Mouse (Mus musculus) gonadal fat pad, adult 2 months (tissue): ENCODE data around the gene Rbfox1. TPM values are rescaled to one million over a fixed set of nuclear protein-coding genes. Genes with fewer than 3 reads are reported as not detected.

ENCODE experiments used
- DNase-seq: peaks from one replicate; pipeline ENCODE4 v3.0.0-alpha.2; 2012; ENCODE audit warnings: low read depth
- polyA plus RNA-seq: library from polyadenylated mRNA; depleted of rRNA; stranded (reverse); fragments of >200 nt; gene quantifications from 2 replicates; pipeline ENCODE4 v1.2.3, GENCODE M21; 2012

Gene Rbfox1
- polyA plus RNA-seq, 1 experiment: 0.72 TPM

- no peak for DNase-seq
These were observed 1261.3 kb downstream of the Rbfox1 start for GRCm38 (mm10) chr16:7146454-7146853.

DNA sequence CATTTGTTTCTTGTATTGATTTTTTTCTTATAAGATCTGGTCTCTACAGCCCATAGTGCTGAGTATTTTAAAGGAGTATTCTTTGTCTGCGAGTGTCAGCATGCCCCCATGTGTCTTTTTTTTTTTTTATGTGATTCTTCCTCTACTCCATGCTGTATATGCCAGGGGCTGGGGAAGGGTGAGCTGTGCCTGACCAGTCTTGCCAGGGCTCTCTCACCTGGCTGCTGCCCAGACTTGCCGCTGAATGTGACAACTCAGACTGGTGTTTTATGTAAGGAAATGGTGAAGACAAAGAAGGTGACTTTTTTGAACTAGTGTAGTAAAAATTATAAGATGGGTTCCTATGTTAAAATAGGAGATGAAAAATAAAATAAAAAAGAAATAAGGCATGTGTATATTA is 1262.7 kb downstream of the Rbfox1 start:
- no peak for DNase-seq

GRCm38 (mm10) chr16:7149106-7149899 is 1264.1 kb downstream of the Rbfox1 start:
- DNase-seq: peak; percentile 30

DNA sequence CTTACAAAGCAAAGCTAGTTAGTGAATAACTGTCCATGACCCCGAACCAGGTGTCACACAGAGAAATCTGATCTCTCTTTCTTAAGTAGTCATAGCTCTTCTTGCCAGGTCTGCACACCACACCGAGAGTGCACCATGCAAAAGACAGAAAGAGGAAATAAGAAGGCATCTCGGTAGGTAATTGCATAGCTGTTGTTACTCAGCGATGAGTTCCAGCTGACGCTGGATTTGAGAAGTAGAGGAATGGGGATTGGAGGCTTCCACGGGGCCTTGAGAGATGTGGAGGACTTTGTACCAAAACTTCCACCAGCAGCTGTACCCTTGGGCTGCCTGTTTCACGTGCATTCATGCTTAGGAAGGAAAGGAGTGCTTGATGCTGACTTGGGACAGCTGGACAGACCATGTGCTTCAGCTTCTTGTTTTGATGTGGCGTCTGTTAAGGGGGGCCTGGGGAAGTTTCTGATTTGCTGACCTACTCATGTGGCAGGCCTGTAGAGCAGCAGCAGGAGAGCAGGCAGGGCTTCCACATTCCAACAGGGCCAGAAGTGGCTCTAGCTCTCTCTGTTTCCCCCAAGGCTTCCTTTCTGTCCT is 1265.1 kb downstream of the Rbfox1 start:
- no peak for DNase-seq

- DNase-seq: no peak
These were observed 1267.2 kb downstream of the Rbfox1 start for GRCm38 (mm10) chr16:7152401-7152800.

- no peak for DNase-seq
These were observed 1269.5 kb downstream of the Rbfox1 start for GRCm38 (mm10) chr16:7154671-7155070.

- DNase-seq: no peak
These were observed 1274.0 kb downstream of the Rbfox1 start for GRCm38 (mm10) chr16:7158856-7159826.

- no peak for DNase-seq
These were observed 1274.7 kb downstream of the Rbfox1 start for GRCm38 (mm10) chr16:7159827-7160217.

GRCm38 (mm10) chr16:7162168-7162567 is 1277.0 kb downstream of the Rbfox1 start:
- DNase-seq: no peak

- DNase-seq: no peak
These were observed 1278.5 kb downstream of the Rbfox1 start for GRCm38 (mm10) chr16:7163688-7164087.

DNA sequence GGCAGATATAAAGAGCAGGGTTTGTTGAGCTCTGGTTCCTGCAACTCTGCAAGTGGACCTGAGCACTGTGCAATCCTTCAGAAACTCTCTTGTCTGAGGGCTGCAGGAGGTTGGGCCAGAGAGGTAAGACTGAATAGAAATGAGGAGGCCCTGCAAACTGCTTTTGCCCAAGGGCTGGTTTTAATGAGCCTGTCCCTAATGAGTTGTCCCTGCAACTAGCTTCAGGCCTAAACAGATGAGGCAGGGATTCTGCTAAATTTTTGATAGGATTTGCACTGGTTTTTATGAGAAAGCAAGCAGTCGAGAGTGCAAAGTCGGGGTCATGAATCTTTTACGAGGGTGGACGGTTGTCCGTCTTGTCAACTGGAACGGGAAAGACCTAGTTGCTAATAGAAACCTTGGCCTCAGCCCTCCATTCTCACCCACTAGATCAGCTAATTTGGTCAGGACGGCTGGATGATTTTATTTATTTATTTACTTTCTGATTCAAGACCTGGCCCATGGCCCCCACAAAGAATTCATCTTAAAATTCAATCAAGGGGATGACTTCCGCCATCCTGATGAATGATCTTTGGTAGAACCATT is 1279.1 kb downstream of the Rbfox1 start:
- no peak for DNase-seq

GRCm38 (mm10) chr16:7175960-7176359 is 1290.8 kb downstream of the Rbfox1 start:
- DNase-seq: no peak

DNA sequence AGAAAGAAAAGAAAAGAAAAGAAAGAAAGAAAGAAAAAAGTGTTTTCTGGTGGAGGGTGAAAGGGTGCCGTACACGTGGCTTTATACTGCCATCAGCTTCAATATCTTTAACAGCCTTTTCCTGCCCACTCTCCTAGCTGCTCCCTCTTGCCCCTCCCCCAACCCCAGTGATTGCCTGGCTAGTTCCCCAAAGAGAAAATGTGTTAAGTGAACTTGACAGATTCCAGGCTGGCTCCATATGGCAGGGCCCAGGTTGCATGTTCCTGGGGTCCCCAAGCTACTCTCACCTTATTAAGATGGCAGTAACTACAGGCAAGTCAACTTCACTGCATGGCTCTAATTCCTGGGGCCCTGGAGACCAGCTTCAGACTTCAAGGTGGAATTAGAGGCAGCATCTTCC is 1302.6 kb downstream of the Rbfox1 start:
- no peak for DNase-seq

DNA sequence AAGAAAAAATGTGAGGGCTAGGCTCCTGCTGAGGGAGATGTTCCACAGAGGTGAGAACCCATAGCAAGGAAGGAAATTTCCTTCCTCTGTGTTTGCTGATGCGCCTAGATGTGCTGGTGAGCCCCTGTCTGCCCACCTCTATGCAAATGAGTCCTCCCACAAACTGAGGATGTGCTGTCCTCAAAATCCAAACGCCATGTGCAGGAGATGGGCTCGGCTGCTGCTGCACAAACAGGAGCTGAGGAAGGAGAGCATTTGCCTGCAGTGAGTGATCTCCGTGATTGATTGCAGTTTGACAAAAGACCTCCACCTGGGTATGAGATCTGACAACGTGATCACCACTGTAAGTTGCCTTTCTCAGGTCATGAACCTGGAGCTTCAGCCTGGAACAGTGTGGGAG is 1308.4 kb downstream of the Rbfox1 start:
- DNase-seq: no peak

DNA sequence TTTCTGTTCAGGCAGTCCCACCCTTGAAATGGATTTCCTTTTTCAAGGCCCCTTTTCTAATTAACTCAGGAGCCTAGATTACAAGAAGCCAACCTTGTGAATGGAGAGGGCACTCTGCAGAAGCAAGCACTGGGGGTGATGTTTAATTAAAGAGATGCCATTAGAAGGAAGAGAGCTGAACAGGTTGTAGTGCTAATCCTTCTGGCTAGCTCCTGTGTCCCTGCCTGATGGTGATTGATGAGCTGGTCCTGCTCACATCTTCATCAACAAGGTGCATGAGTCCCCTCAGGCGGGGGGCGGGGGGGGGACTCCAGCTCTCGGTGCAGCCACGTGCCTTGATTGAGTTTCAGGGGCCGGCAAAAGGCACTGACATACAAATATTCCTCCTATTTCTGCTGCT is 1312.8 kb downstream of the Rbfox1 start:
- no peak for DNase-seq

DNA sequence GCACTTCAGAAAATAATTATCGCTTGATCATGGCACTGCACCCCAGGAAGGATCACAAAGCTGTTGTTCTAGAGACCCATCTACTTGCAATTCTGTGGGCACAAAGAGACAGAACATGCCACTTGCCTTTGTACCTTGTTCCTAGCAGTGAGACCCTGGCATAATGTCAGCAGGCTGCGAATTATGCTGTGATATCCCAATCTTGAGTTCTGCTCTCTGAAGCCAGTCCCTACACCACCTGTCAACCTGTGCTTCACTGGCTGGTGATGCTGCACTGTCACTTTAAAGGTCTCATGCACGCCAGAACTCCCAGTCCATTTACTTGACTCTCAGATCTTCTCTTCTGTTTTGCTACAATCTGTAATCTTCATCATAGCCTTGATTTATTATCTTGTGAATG is 1315.1 kb downstream of the Rbfox1 start:
- DNase-seq: no peak

DNA sequence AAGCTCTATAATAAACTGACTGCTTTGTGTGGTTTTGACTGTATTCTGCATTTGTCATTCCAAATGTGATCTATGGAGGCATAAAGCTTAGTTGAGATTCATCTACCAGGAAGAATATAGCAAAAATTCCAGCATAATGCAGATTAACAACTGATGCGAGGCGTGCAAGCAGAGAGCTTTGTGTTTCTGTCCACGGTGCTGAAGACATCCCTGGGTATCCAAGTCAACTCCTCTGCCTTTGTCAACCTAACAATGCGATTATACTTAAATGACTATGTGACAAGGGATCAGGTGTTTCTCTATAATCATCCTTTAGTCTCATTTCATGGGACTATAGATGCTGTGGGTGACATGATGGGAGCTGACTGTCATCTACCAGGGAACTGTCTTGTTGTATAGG is 1316.7 kb downstream of the Rbfox1 start:
- DNase-seq: no peak

- no peak for DNase-seq
These were observed 1321.2 kb downstream of the Rbfox1 start for GRCm38 (mm10) chr16:7206116-7206900.

GRCm38 (mm10) chr16:7207599-7207998 is 1322.4 kb downstream of the Rbfox1 start:
- no peak for DNase-seq

DNA sequence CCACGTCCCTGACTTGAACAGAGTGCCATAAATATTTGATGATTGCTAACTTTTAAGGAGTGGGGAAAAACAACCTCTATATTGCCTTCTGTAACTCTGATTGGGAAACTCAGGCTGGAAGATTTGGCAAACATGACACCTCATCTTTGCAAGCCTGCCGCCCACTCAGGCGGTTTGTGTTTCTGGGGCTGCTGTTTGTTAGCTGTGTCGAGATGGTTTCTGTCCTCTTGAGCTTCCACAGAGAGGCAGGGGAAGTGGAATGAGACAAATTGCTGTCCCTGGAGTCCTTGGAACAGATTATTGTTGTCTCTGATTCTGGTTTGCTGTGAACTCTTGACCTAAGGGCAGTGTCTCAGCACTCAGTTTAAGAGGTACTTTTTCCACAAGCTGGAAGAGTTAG is 1327.6 kb downstream of the Rbfox1 start:
- no peak for DNase-seq

GRCm38 (mm10) chr16:7223265-7223664 is 1338.1 kb downstream of the Rbfox1 start:
- no peak for DNase-seq
